Mouse (Mus musculus) stomach, postnatal 0 days (tissue): ENCODE measurements around the gene Znrf4. TPM values are rescaled to one million over a fixed set of nuclear protein-coding genes. Genes with fewer than 3 reads are reported as not detected.

Source experiments
- ATAC-seq: fragments of 200-750 bp; cut with Nextera tagmentation; 2 replicates; pipeline ENCODE4 v1.8.0; 2017; ENCODE audit not compliant: low FRiP score, low TSS enrichment
- DNase-seq: peaks from one replicate; pipeline ENCODE4 v3.0.0-alpha.2; 2016; ENCODE audit warnings: low spot score
- H3K27ac ChIP-seq: fragments of 300-500 bp; sonication (generic); replicated peaks from 2 replicates; pipeline ENCODE4 v1.5.1; 2014; ENCODE audit warnings: mild to moderate bottlenecking, control low read depth
- H3K27me3 ChIP-seq: fragments of 300-500 bp; sonication (generic); 2 replicates; pipeline ENCODE4 v1.6.1; 2014; ENCODE audit warnings: low read length; ENCODE audit not compliant: control insufficient read depth, insufficient read depth
- H3K36me3 ChIP-seq: fragments of 300-500 bp; sonication (generic); 2 replicates; pipeline ENCODE4 v1.6.1; 2014; ENCODE audit warnings: low read length, mixed read lengths; ENCODE audit not compliant: control insufficient read depth, insufficient read depth
- H3K4me1 ChIP-seq: fragments of 300-500 bp; sonication (generic); replicated peaks from 2 replicates; pipeline ENCODE4 v1.6.1; 2014; ENCODE audit warnings: antibody characterized with exemption; ENCODE audit not compliant: control insufficient read depth, insufficient read depth
- H3K4me2 ChIP-seq: fragments of 300-500 bp; sonication (generic); replicated peaks from 2 replicates; pipeline ENCODE4 v1.6.1; 2014; ENCODE audit warnings: low read depth, mild to moderate bottlenecking, control low read depth, moderate library complexity
- H3K4me3 ChIP-seq: fragments of 300-500 bp; sonication (generic); 2 replicates; pipeline ENCODE4 v1.5.1; 2014; ENCODE audit warnings: low read depth, low read length, control low read depth
- H3K9ac ChIP-seq: fragments of 300-500 bp; sonication (generic); 2 replicates; pipeline ENCODE4 v1.6.1; 2014; ENCODE audit warnings: mild to moderate bottlenecking, low read length, control low read depth, mixed read lengths
- H3K9me3 ChIP-seq: fragments of 300-500 bp; sonication (generic); 2 replicates; pipeline ENCODE4 v1.6.1; 2016; ENCODE audit warnings: low read length; ENCODE audit not compliant: control insufficient read depth
- CTCF ChIP-seq: IDR thresholded peaks from 2 replicates; pipeline ENCODE4 v1.5.1; 2016; ENCODE audit warnings: antibody characterized with exemption, low read depth, mild to moderate bottlenecking, moderate library complexity
- EP300 ChIP-seq: optimal IDR thresholded peaks from 2 replicates; pipeline ENCODE3; 2016; ENCODE audit warnings: antibody characterized with exemption
- WGBS: fragments of 180-500 bp; shearing (Covaris S2); extraction: QIAGEN DNeasy Blood & Tissue Kit; methylation state at CpG from one replicate; pipeline ENCODE4 v1.1.7; 2014; 5-methylcytosine and 5-hydroxymethylcytosine counted together
- polyA plus RNA-seq: library from polyadenylated mRNA; unstranded; fragments of >200 nt; fragmentation: Nextera tagmentation; extraction: Ambion mirVana; gene quantifications from 2 replicates; pipeline ENCODE4 v1.2.1, GENCODE M21; 2015

The Znrf4 gene
- polyA plus RNA-seq, 1 experiment from 2014 or later = not detected

GRCm38 (mm10) chr17:56515690-56516410 lies 3.6 kb upstream of the Znrf4 start:
- no peak overlapping the region for H3K4me3 ChIP-seq
- WGBS = 9% methylated on average over 13 of the region's 13 CpGs
- no peak overlapping the region for H3K27ac ChIP-seq
- no peaks in the 10 kb centered on the region for H3K9me3 ChIP-seq
- H3K4me2 ChIP-seq = no peak overlapping the region
- H3K9ac ChIP-seq = no peak overlapping the region
- ATAC-seq = peak; percentile 48; the same call in 1 of the 2 replicates
- H3K4me1 ChIP-seq = 0 out of 2 replicates have a peak, but pooled peaks cover 2% of the 10 kb centered on the region
- TF ChIP-seq CTCF (no peak), EP300 (no peak)
- DNase-seq = no peak
- H3K36me3 ChIP-seq = no peaks in the 10 kb centered on the region
- H3K27me3 ChIP-seq = peaks cover 15% of the 10 kb centered on the region; the same call in 1 of the 2 replicates

GRCm38 (mm10) chr17:56514916-56515315 lies 2.7 kb upstream of the Znrf4 start:
- Histone ChIP-seq H3K36me3 (no peaks in the 10 kb centered on the region), H3K4me3 (no peak overlapping the region), H3K4me2 (no peak overlapping the region), H3K27ac (no peak overlapping the region), H3K9me3 (no peaks in the 10 kb centered on the region), H3K4me1 (0 out of 2 replicates have a peak, but pooled peaks cover 2% of the 10 kb centered on the region), H3K9ac (no peak overlapping the region), H3K27me3 (peaks cover 23% of the 10 kb centered on the region; the same call in 1 of the 2 replicates)
- 46% methylated on average over 12 of the region's 12 CpGs for WGBS
- no peak for TF ChIP-seq CTCF
- TF ChIP-seq EP300 = no peak
- DNase-seq (no peak), ATAC-seq (no peak)

- H3K9me3 ChIP-seq = no peaks in the 10 kb centered on the region
- H3K9ac ChIP-seq = no peak overlapping the region
- H3K27ac ChIP-seq = no peak overlapping the region
- no peak overlapping the region for H3K4me2 ChIP-seq
- H3K4me1 ChIP-seq = 0 out of 2 replicates have a peak, but pooled peaks cover 2% of the 10 kb centered on the region
- H3K4me3 ChIP-seq = no peak overlapping the region
- no peak for DNase-seq
- TF ChIP-seq EP300 = no peak
- no peak for TF ChIP-seq CTCF
- H3K27me3 ChIP-seq = peaks cover 23% of the 10 kb centered on the region; the same call in 1 of the 2 replicates
- no peak for ATAC-seq
- H3K36me3 ChIP-seq = no peaks in the 10 kb centered on the region
Observed at GRCm38 (mm10) chr17:56514330-56514729, 2.1 kb upstream of the Znrf4 start.

- no peak overlapping the region for H3K9ac ChIP-seq
- H3K4me1 ChIP-seq = 0 out of 2 replicates have a peak, but pooled peaks cover 2% of the 10 kb centered on the region
- no peak overlapping the region for H3K4me2 ChIP-seq
- no peaks in the 10 kb centered on the region for H3K9me3 ChIP-seq
- no peak overlapping the region; the same call in 1 of the 2 replicates for H3K4me3 ChIP-seq
- peaks cover 23% of the 10 kb centered on the region; the same call in 1 of the 2 replicates for H3K27me3 ChIP-seq
- no peak for TF ChIP-seq EP300
- no peaks in the 10 kb centered on the region for H3K36me3 ChIP-seq
- DNase-seq = no peak
- WGBS = 26% methylated on average over 27 of the region's 29 CpGs
- H3K27ac ChIP-seq = no peak overlapping the region
- no peak for ATAC-seq
Observed at GRCm38 (mm10) chr17:56511707-56512090, 532 bp downstream of the Znrf4 start.

GRCm38 (mm10) chr17:56510970-56511706 lies 1.1 kb downstream of the Znrf4 start:
- Histone ChIP-seq H3K27ac (no peak overlapping the region), H3K9ac (no peak overlapping the region), H3K4me1 (0 out of 2 replicates have a peak, but pooled peaks cover 2% of the 10 kb centered on the region), H3K4me2 (peak overlapping the region; percentile 28), H3K36me3 (no peaks in the 10 kb centered on the region), H3K9me3 (no peaks in the 10 kb centered on the region), H3K27me3 (peaks cover 23% of the 10 kb centered on the region; the same call in 1 of the 2 replicates), H3K4me3 (peak overlapping the region; percentile 23; the same call in 1 of the 2 replicates)
- ATAC-seq (no peak), DNase-seq (no peak)
- 6% methylated on average over 56 of the region's 60 CpGs for WGBS
- no peak for TF ChIP-seq CTCF
- no peak for TF ChIP-seq EP300
